Mouse (Mus musculus): ENCODE measurements around the gene Fgd2. TPM values are rescaled to one million over a fixed set of nuclear protein-coding genes. Genes with fewer than 3 reads are reported as not detected.
"Not testable (repeated sequence)": the region's sequence is repeated elsewhere in the genome, so short reads cannot be mapped to it uniquely, and the experiment has no call there.

Fgd2 gene
- total RNA-seq, 2 experiments from 2014 or later = 7.8 to 13.0 TPM

DNA sequence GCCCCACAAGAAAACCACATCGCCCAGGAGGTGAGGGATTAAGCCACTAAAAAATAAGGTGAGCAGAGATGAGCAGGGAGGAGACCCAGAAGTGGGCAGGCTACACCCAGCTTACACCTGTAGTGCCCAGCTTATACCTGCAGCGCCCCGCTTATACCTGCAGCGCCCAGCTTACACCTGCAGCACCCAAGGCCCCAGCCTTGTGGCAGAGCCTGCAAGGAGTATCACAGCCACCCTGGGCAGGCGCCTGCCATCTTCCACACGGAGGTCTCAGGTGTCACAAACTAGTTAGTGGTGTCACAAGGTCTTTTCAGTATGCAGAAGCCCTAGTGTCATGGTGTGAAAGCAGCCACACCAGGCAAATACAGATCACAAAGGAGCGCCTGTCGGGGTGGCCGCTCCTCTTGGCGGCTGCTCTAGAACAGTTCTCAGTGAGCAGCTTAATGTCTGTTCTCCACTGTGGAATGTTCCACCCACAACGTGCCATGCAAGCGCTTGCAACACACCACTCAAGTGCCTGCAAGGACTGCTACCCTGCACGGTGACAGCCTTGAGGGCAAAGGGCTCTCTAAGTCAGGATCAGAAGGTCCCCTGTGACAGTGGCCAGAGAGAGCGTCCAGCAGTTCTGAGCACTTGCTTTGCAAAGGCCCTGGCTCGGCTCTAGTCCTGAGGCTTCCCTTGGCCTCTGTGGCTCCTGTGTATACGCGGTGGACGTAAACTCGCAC lies 24.3 kb upstream of the Fgd2 start:
- DNase-seq (ENCODE audit: low spot score in 2 of 2) = no peak

DNA sequence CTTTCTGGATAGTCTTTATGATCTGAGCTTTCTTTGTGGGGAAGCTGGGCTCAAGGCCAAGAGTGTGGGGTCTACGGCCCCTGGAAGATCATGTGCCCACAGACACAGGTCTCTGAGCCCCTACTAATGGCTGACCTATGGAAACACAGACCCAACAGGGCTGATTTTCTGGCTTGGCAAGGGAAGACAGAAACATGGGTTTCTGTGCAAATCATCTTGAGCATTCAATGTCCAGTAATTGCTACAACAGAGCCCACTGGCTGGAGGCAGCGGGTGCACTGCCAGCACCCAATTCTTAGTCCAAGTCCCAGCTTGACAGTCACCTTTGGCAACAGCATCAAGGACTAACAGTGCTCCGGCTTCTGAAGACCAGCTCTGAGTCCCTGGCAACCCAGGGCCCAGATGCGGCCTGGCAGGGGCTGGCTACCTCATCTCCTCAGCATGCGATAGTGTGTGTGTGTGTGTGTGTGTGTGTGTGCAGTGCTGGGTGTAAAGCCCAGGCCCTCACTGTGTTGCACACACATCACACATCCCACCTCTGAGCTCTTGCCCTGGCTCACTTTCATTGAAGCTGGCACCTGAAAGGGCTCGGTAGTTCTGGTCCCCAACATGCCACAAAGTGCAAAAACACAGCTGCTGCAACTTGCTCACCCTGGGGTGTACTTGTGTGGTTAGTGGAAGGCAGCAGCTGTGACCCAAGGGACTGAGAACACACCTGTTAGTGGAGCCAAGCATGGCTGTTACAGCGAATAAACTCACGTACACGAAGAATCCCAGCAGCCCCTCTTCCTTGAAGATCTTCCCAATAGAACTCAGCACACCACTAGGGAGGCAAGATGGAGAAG lies 22.5 kb upstream of the Fgd2 start:
- peak; percentile 50 to 64 for DNase-seq (ENCODE audit: low spot score in 2 of 2)

DNA sequence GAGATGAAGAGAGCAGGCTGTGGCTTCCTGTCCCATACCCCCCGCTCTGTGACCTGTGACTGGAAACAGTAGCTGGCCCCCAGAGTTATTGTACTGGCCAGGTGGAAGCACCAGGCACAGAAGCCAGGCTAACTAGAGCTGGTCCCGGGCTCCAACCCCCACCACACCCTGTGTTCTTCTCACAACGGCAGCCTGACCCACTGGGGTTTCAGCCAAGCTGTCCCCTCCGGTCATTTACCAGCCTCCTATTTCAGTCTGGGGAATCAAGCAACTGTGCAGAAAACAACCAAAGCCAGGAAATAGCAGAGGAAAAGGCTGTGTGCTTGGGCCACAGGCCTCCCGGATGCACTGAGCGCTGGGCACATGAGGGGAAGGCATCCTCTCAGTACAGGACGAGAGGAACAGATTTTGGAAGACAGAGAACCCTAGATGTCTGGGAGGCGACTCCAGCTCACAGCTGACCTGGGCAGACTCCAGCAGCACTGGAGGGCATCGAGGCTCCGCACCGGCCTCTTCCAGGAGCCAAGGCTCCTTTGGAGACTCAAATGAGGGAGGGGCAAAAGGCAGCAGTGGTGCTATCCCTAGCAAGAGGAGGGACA lies 21.4 kb upstream of the Fgd2 start:
- DNase-seq (ENCODE audit: low spot score in 2 of 2) = peak in 1 of 2 experiments; percentile 58

DNA sequence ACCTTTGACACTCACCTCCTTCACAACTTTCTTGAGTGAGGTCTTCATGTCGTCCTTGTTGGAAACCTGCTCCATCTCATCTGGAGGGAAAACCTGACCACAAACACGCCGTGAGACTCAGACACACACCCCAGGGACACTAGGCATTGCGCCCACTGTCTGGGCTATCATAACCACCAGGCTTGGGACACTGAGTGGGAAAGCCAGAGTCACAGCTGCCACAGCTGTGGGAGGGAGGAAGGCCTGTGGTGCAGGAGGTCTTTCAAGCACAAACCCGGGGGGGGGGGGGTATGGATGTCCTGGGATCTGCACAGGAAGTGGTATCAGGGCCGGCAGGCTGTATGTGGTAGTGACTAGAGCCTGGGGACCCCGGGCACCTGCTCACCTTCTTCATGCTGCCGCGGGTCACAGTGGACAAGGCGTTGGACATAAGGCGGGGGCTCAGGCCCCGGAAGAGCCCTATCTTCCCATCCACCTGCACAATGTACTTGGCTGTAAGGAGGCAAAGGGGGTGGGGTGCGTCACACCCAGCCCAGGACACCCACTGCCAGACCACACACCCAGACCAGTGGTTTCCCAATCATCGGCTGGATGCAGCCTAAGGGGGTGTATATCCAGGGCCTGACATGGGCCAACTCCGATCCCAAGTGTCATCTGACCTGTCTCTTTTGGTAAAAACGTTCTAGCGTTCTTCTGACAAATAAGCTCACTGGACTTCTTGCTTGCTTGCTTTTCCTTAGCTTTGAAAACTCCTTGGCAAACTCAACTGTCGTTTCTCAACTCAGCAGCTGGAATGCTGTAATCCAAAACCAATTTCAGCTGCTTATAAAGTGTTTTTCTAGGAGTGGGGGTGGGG lies 20.1 kb upstream of the Fgd2 start:
- no peak for DNase-seq (ENCODE audit: low spot score in 2 of 2)

DNA sequence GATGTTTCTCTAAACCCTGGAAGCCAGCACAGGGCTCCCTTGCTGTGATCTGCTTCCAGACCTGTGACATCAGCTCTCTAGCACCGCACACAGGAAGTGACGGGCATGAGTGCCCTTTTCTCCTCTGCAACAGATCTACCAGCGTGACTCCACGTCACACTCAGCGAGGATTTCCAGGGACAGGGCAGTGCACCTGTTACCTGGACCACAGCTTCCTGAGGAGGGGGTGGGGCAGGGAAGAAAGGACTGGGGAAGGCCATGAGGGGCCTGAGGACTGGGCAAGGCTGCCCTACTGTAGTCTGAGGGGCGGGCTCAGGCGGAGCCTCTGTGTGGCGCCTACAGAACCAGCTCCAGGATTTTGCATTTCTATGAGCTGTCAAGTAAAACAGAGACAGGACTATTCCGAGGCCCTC lies 19.1 kb upstream of the Fgd2 start:
- no peak for DNase-seq (ENCODE audit: low spot score in 2 of 2)

DNA sequence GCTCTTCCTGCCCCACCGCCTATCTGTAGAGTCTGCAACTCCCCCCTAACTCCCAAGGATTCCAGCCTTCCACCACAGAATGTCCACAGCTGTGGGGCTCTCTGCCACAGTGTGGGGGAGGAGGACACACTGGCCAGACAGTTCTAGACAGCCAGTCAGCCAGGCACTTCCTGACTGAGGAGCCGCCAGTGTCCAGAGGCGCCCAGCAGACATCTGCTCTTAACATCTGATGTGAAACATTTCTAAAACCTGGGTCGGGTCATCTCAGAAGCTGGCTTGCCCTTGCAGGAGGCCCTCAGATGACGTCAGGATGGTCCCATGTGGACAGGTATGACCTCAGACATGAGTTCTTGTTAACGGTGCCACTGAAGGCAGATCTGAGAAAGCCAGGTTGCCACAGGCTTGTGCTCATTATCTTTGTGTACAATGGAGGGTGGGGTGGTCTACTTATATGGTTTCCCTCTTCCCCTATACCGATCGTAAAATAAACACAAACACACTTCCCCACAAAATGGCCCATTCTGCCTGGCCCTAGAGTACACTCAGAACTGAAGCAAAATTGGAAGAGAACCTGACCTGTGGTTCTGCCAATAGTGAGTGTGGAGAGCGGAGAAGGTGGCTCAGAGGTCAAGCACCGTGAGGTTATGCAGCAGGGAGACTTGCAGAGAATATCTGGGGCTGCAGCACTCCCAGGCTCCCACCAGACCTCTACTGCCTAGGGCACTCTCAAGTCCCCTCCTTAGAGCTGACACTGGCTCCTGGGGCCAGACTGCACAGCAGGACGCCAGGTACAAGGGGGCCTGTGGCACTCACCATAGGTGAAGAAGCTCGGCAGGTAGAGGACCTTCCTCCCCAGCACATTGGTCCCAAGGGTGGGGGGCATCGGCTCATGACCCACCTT lies 18.5 kb upstream of the Fgd2 start:
- no peak for DNase-seq (ENCODE audit: low spot score in 2 of 2)

DNA sequence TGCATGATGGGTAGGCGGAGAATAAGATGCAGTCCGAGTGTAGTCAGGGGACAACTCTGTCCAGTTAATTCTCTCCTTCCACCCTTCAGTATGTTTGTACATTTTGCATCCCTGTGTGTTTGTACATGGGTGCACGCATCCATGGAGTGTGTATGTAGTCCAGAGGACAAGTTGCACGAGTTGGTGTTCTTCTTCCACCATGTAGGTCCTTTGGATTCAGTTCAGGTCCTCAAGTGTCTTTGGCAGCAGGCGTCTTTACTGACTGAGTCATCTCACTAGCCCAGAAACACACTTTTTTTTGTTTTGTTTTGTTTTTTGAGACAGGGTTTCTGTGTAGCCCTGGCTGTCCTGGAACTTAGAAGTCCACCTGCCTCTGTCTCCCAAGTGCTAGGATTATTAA lies 17.5 kb upstream of the Fgd2 start:
- no peak for DNase-seq (ENCODE audit: low spot score in 2 of 2)

DNA sequence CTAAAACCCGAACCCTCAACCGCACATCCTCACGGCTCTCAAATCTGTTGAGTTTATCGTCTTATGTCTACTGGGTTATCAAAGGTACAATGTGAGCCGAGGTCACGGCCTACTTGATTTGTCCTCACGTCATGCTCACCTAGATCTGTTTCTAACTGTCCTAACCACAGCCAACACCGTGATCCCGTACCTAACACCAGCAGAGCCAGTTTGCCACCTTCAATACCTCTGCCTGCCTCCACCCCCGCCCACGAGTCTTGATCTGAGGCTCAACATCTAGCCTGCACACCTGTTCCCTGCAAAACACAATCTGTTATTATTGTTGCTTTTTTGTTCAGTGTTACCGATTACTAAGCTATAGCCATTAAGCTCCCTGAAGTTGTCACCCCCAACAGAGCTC lies 15.4 kb upstream of the Fgd2 start:
- no peak for DNase-seq (ENCODE audit: low spot score in 2 of 2)

DNA sequence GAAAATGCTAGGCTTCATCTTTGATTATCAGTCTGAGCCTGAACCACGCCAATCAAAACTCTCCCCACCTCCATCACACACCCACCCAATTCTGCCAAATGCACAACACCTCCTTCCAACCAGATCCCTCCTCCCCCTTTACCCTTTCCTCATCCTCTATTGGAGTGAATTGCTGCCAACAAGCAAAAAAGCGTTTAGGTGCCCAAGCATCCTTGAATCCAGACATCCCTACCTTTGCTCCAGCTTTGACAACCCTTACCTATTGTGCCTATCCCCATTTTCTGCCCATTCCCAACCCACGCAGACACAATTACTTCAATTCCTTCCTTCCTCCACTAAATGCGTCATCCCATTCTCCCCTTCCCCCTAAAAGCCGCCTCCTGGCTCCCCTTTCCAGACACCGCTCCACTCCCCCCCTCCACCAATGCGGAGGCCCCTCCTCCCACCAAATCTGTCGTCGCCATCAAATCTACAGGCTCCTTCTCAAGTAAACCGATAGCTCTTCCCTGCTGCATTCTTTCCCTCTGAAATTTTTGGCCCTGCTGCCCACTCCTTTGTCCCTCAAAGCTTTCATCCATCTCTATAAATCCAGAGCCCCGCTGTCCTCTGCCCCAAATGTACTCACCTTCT lies 14.1 kb upstream of the Fgd2 start:
- DNase-seq (ENCODE audit: low spot score in 2 of 2) = peak; percentile 68 to 70

DNA sequence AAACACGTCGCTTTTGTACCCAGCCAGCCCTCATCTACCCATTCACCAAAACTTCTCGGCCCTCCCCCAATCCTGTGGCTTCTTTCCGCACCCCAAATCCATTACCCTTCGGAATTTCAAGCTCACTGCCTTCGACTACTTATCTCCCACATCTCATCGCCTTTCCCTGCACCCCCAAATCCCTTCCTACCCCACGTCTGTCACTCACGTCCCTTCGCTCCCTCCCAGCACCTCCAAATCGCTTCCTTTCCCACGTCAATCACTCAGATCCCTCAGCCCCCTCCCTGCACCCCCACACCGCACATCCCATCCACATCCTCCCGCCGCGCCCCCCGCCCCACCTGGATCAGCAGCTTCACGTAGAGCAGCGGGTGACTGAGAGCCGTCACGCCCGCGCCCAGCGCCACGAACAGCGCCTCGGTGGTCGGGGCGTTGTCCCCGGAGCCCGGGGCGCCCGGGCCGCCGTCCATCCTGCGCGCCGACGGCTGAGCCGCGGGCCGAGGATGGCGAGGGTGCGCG lies 13.5 kb upstream of the Fgd2 start:
- peak; percentile 52 to 63 for DNase-seq (ENCODE audit: low spot score in 2 of 2)

DNA sequence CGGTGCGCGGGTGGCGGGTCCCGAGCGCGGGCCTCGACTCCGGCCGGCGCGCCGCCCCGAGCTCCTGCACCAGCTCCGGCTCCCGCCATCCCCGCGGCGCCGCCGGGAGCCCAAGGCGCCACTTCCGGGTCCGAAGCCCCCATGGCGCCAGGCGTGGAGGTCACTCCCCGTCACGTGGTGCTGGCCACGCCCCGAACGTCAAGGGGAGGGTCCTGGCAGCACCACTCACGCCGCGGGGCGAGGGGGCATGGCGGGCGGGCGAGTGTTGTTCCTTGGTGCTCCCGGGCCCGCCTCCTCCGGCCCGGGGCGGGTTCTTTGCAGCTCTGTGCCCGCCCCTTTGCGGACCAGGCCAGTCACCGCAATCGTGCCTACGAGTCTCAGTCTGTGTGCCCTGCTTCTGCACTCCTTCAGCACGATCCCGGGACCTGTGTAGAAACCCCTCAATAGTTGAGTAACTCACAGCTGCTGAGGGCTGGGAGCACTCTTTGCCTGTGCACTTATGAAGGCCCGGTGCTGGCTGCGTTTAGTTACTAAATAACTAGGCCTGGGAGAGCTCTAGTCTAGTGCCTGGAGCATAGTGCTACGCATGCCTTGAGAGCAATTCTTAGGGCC lies 13.0 kb upstream of the Fgd2 start, which contains the start of gene Mtch1:
Gene Mtch1 (minus strand): TSS at position 290 of the 612 bp plus-strand sequence.
- peak; percentile 97 to 98 for DNase-seq (ENCODE audit: low spot score in 2 of 2)

DNA sequence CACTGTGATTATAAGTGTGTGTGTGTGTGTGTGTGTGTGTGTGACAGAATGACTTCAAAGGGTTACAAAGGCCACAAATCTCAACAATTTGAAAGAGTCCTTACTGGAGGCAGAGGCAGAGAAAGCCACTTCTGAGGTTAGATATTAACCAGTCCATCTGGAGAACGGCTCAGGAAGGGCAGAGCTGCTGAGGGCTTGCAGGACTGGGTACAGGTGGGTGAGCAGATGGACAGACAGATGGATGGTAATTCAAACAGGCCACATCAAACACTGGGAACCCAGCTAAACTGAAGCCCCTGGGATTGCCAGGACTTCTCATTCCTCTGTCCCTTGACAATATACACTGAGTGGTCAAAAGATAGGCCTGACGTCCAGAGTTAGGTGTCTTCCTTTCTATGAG lies 11.7 kb upstream of the Fgd2 start:
- DNase-seq (ENCODE audit: low spot score in 2 of 2) = no peak

DNA sequence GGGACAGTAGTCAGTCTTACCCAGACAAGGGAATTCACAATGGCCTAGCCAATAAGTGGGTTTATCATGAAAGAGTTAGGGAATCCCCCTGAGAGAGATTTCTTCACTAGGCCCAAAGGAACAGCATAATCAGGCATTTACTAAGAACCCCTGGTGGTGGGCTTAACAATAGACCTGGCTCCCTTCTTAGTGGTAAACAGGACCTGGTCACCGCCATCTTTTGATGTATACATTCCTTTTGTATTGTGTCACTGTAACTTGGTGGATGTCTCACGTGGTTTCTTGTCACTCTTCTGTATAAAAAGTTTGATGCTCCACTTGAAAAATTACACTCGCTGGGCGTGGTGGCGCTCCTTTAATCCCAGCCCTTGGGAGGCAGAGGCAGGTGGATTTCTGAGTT lies 9.7 kb upstream of the Fgd2 start:
- not testable (repeated sequence) for DNase-seq (ENCODE audit: low spot score in 2 of 2)

DNA sequence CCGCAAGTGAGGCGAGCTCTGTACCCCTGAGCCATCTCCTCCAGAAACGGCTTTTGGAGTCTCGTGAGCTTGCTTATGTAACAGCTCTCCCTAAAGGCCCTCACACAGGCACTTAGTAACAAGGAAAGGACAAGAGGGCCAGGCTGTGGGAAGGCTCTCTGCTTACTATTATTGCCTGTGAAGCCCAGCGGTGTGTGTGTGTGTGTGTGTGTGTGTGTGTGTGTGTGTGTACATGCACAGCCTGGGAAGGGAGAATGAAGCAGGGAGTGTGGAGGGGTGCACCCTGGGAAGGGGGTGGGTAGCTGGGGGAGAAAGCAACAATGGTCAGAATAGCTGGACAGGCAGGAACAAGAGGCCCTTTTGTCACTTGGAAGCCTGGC lies 5.3 kb upstream of the Fgd2 start:
- DNase-seq (ENCODE audit: low spot score in 2 of 2) = no peak

DNA sequence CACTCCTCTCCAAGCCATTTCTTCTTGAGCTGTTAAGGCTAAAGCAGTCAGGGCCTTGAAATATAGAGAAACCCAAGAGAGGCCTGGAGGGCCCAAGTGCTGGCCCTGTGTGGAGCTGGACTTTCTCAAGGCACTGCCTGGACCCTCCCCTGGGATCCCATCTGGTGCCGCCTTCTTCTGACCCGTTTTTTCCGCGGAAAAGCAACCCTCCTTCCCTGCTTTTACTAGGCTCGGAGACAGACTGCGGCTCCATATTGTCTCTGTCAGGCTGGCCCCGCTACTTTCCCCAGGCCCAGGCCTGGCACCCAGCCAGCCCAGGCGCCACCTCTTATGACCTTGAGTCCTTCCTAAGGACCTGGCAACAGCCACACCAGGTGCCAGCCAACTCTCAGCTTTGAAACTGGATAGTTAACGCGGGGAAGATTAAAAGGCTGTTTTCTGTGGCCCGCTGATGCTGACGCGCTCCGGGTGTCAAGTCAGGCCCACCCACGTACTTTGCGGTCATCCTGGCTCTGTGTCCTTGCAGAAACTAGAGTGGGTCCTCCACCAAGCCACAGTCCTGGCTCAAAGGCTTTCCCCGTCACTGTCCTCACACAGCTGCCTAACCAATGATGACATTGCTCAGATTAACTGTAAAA lies 4.8 kb upstream of the Fgd2 start:
- peak; percentile 51 to 67 for DNase-seq (ENCODE audit: low spot score in 2 of 2)

DNA sequence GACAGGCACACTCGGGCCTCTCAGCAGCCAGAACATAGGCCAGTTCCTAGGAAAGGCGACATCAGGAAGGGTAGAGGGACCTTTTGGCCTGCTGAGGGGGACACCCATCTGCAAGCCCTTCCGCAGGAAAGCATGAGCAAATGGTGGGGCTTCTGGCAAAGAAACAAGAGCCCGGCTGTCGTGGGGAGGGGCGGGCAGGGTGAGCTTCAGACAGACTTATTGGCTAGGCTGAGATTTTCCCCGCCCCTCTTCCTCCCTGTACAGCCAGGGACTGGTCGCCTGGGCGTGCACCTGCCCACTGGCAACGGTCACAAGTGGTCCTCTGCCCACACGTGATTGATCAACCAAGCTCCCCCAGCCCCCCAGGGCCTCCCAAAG lies 4.2 kb upstream of the Fgd2 start:
- peak; percentile 64 to 75 for DNase-seq (ENCODE audit: low spot score in 2 of 2)

DNA sequence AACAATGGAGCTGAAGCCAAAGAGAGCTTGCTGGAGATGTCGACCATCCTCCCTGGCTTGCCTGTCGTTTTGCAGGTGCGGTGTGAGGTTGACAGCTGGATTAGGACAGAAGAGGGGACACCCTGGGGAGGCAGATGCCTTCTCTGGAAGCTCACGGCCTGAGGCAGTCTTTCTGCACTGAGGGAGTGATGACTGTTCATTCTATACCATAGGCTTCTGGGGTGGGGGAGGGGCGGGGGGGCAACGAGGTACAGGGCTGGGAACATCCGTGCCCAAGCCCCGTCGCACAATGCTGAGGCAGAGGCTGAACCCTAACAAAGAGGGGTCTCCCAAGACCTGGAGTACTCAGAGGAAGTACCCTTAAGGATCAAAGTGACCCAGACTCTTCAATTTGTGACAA lies 3.8 kb upstream of the Fgd2 start:
- DNase-seq (ENCODE audit: low spot score in 2 of 2) = no peak

DNA sequence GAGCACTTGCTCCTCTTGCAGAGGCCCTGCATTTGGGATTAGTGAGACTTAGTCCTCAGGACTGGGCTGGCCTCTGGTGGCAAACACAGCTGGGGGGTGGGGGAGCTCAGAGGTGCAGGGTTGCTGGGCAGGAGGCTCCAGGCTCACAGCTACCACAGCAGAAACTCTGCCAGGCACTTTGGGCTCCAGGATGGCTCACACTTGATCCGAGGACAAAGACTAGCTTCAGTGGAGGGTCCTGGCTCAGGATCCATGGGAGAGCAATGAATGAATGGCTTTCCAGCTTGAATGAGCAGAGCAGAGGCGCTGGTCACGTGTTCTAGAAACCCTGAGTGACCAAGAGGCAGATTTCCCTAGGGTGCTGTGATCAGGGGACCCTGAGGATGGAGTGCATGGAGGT lies 1.8 kb upstream of the Fgd2 start:
- DNase-seq (ENCODE audit: low spot score in 2 of 2) = no peak
